Mouse (Mus musculus) limb, embryonic 14.5 days (tissue): Measurements from ENCODE around the gene Bysl. TPM values are rescaled to one million over a fixed set of nuclear protein-coding genes. Genes with fewer than 3 reads are reported as not detected.

Experiments
- ATAC-seq: fragments of 200-750 bp; cut with Nextera tagmentation; 2 replicates; pipeline ENCODE4 v1.8.0; 2017; ENCODE audit warnings: low read depth, moderate number of reproducible peaks, moderate TSS enrichment; ENCODE audit not compliant: low FRiP score
- DNase-seq: peaks from one replicate; pipeline ENCODE4 v3.0.0-alpha.2; 2015; ENCODE audit warnings: low spot score
- H3K27ac ChIP-seq: fragments of 300-500 bp; sonication (generic); replicated peaks from 2 replicates; pipeline ENCODE4 v1.5.1; 2014; ENCODE audit warnings: low read depth, mild to moderate bottlenecking, low read length, moderate library complexity, mixed read lengths
- H3K27me3 ChIP-seq: fragments of 300-500 bp; sonication (generic); 2 replicates; pipeline ENCODE4 v1.6.1; 2014; ENCODE audit warnings: low read length, mixed read lengths; ENCODE audit not compliant: control insufficient read depth, insufficient read depth
- H3K36me3 ChIP-seq: fragments of 300-500 bp; sonication (generic); 2 replicates; pipeline ENCODE4 v1.6.1; 2014; ENCODE audit warnings: mild to moderate bottlenecking, low read length, moderate library complexity, mixed read lengths; ENCODE audit not compliant: control insufficient read depth, insufficient read depth
- H3K4me1 ChIP-seq: fragments of 300-500 bp; sonication (generic); 2 replicates; pipeline ENCODE4 v1.6.1; 2014; ENCODE audit warnings: antibody characterized with exemption, low read length, mixed read lengths; ENCODE audit not compliant: control insufficient read depth, insufficient read depth
- H3K4me2 ChIP-seq: fragments of 300-500 bp; sonication (generic); replicated peaks from 2 replicates; pipeline ENCODE4 v1.6.1; 2014; ENCODE audit warnings: low read depth, mild to moderate bottlenecking, low read length, moderate library complexity; ENCODE audit not compliant: severe bottlenecking
- H3K4me3 ChIP-seq: fragments of 300-500 bp; sonication (generic); replicated peaks from 2 replicates; pipeline ENCODE4 v1.5.1; 2014; ENCODE audit warnings: low read length
- H3K9ac ChIP-seq: fragments of 300-500 bp; sonication (generic); 2 replicates; pipeline ENCODE4 v1.6.1; 2014; ENCODE audit warnings: mild to moderate bottlenecking, low read depth, low read length, moderate library complexity; ENCODE audit not compliant: severe bottlenecking
- H3K9me3 ChIP-seq: fragments of 300-500 bp; sonication (generic); 2 replicates; pipeline ENCODE4 v1.6.1; 2016; ENCODE audit warnings: low read length; ENCODE audit not compliant: control insufficient read depth
- POLR2A ChIP-seq: fragments of 200-500 bp; IDR thresholded peaks from 2 replicates; pipeline ENCODE4 v1.8.0; 2012; ENCODE audit warnings: inconsistent platforms, mild to moderate bottlenecking, moderate library complexity, borderline replicate concordance; ENCODE audit not compliant: insufficient read depth, insufficient read length; ENCODE audit errors: extremely low read depth
- WGBS: fragments of 180-500 bp; shearing (Covaris S2); extraction: QIAGEN DNeasy Blood & Tissue Kit; methylation state at CpG from one replicate; pipeline ENCODE4 v1.1.7; 2014; 5-methylcytosine and 5-hydroxymethylcytosine counted together
- polyA plus RNA-seq, 2 experiments: library from polyadenylated mRNA; depleted of rRNA in 1 of 2; stranded (reverse) in 1 of 2; unstranded in 1 of 2; fragments of >200 nt; fragmentation: Nextera tagmentation in 1 of 2; extraction: Ambion mirVana in 1 of 2; gene quantifications; 2 replicates each; pipeline versions ENCODE4 v1.2.1 to v1.2.3; 2012 to 2014

Gene Bysl
- polyA plus RNA-seq, 2 experiments, result 20.4 to 20.6 TPM

GRCm38 (mm10) chr17:47632181-47632840 lies 21.0 kb upstream of the Bysl start:
- no peak for DNase-seq
- peaks cover 4% of the 10 kb centered on the region for H3K36me3 ChIP-seq
- no peak overlapping the region for H3K9ac ChIP-seq
- H3K27ac ChIP-seq, result no peak overlapping the region
- no peak for TF ChIP-seq POLR2A
- H3K9me3 ChIP-seq, result no peaks in the 10 kb centered on the region
- H3K27me3 ChIP-seq, result no peaks in the 10 kb centered on the region
- H3K4me1 ChIP-seq, result peaks cover 12% of the 10 kb centered on the region
- WGBS, result 63% methylated on average over 4 of the region's 4 CpGs
- no peak overlapping the region for H3K4me3 ChIP-seq
- no peak overlapping the region for H3K4me2 ChIP-seq
- no peak for ATAC-seq

- DNase-seq (no peak), ATAC-seq (no peak)
- peak within 1 kb of the TSS; percentile 84 for H3K4me2 ChIP-seq
- H3K4me3 ChIP-seq, result peak within 1 kb of the TSS; percentile 67
- no peaks in the 10 kb centered on the region for H3K9me3 ChIP-seq
- H3K36me3 ChIP-seq, result peaks cover 5% of the 10 kb centered on the region
- H3K9ac ChIP-seq, result peak within 1 kb of the TSS; percentile 70
- H3K4me1 ChIP-seq, result peaks cover 12% of the 10 kb centered on the region
- H3K27me3 ChIP-seq, result no peaks in the 10 kb centered on the region
- peak within 1 kb of the TSS; percentile 90 for H3K27ac ChIP-seq
- TF ChIP-seq POLR2A, result no peak
- WGBS, result 0% methylated on average over 3 of the region's 3 CpGs
Observed at GRCm38 (mm10) chr17:47630678-47631065, 19.4 kb upstream of the Bysl start, which contains the start of gene Usp49. Usp49 (plus strand) TSS chr17:47630690.

- peaks cover 12% of the 10 kb centered on the region for H3K36me3 ChIP-seq
- peaks cover 12% of the 10 kb centered on the region for H3K4me1 ChIP-seq
- peak overlapping the region; percentile 70 for H3K9ac ChIP-seq
- DNase-seq (no peak), ATAC-seq (peak; percentile 1; the same call in 1 of the 2 replicates)
- no peaks in the 10 kb centered on the region for H3K9me3 ChIP-seq
- peak overlapping the region; percentile 90 for H3K27ac ChIP-seq
- no peak for TF ChIP-seq POLR2A
- H3K4me3 ChIP-seq, result peak overlapping the region; percentile 67
- peak overlapping the region; percentile 84 for H3K4me2 ChIP-seq
- WGBS, result 2% methylated on average over 60 of the region's 61 CpGs
- H3K27me3 ChIP-seq, result no peaks in the 10 kb centered on the region
Observed at GRCm38 (mm10) chr17:47629717-47630677, 18.7 kb upstream of the Bysl start.

GRCm38 (mm10) chr17:47628851-47629676 lies 17.8 kb upstream of the Bysl start:
- Histone ChIP-seq H3K9me3 (no peaks in the 10 kb centered on the region), H3K9ac (peak overlapping the region; percentile 70), H3K4me3 (peak overlapping the region; percentile 67), H3K27me3 (no peaks in the 10 kb centered on the region), H3K36me3 (peaks cover 18% of the 10 kb centered on the region), H3K27ac (peak overlapping the region; percentile 90), H3K4me2 (peak overlapping the region; percentile 84), H3K4me1 (peaks cover 12% of the 10 kb centered on the region)
- under 1% methylated on average over 61 of the region's 63 CpGs for WGBS
- peak; percentile 94 for ATAC-seq
- 0 out of 2 replicates have a peak, but pooled peaks have one; percentile 31 for TF ChIP-seq POLR2A
- peak; percentile 94 for DNase-seq
